Mouse (Mus musculus) bone marrow, adult 2 months (tissue): ENCODE data around the gene Gm9767.

Experiments used
- CTCF ChIP-seq: fragments of 200-500 bp; IDR thresholded peaks from 2 replicates; pipeline ENCODE4 v1.5.1; 2011; ENCODE audit warnings: low read length, control low read depth; ENCODE audit not compliant: control insufficient read depth, insufficient read depth
- POLR2A ChIP-seq: fragments of 200-500 bp; IDR thresholded peaks from 2 replicates; pipeline ENCODE4 v1.6.1; 2011; ENCODE audit warnings: low read depth, mild to moderate bottlenecking, control low read depth, low read length, borderline replicate concordance; ENCODE audit not compliant: control insufficient read depth

GRCm38 (mm10) chr10:26103330-26103982 lies 25.4 kb downstream of the Gm9767 start:
- TF ChIP-seq POLR2A: no peak
- TF ChIP-seq CTCF: no peak
